Mouse (Mus musculus) C2C12 (cell line): ENCODE data around the gene Olfr1024.

Experiments
- CTCF ChIP-seq: IDR thresholded peaks from one replicate; pipeline ENCODE4 v1.5.1; 2011; ENCODE audit not compliant: control insufficient read depth, insufficient read depth, insufficient read length
- MAX ChIP-seq: IDR thresholded peaks from one replicate; pipeline ENCODE4 v1.6.1; 2011; ENCODE audit warnings: mild to moderate bottlenecking, control low read depth
- MYOD1 ChIP-seq: IDR thresholded peaks from one replicate; pipeline ENCODE4 v1.6.1; 2011; ENCODE audit warnings: low read depth; ENCODE audit not compliant: control insufficient read depth, insufficient read length
- MYOG ChIP-seq: IDR thresholded peaks from one replicate; pipeline ENCODE4 v1.6.1; 2011; ENCODE audit not compliant: control insufficient read depth, insufficient read length; ENCODE audit errors: extremely low read depth
- USF1 ChIP-seq: IDR thresholded peaks from one replicate; pipeline ENCODE4 v1.6.1; 2011; ENCODE audit warnings: low read depth, mild to moderate bottlenecking, control low read depth, moderate library complexity

DNA sequence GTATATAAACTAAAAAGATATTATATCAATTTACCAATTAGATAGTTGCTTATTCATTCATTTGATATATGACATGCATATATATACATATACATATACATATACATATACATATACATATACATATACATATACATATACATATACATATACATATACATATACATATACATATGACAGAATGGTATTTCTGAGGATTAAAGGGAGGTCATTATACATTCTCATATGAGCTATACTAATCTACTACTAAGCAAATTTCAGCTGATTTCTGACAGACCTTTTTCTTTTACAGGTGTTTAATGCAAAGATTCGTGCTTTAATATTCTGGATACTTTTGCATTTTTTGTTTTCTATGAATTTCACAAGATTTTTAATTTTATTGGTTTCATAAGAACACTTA lies 45.3 kb upstream of the Olfr1024 start, which contains the start of gene Olfr1028:
- TF ChIP-seq MYOG (no peak), CTCF (no peak), MAX (no peak), MYOD1 (no peak), USF1 (no peak)
